Mouse (Mus musculus) limb, embryonic 11.5 days (tissue): ENCODE results near the gene Oit3. TPM values are rescaled to one million over a fixed set of nuclear protein-coding genes. Genes with fewer than 3 reads are reported as not detected.

ENCODE experiments used
- polyA plus RNA-seq: library from polyadenylated mRNA; unstranded; fragments of >200 nt; fragmentation: Nextera tagmentation; extraction: Ambion mirVana; gene quantifications from 2 replicates; pipeline ENCODE4 v1.2.1, GENCODE M21; 2014

Oit3 gene
- polyA plus RNA-seq, 1 experiment from 2014 or later, result 1.1 TPM

Other genes starting within 250 kb of the Oit3 start
- gene Sept10, start 219.9 kb downstream of the Oit3 start, polyA plus RNA-seq, result 51.8 and 56.5 TPM in 2 replicates
- 10.2 and 11.0 TPM in 2 replicates for gene Sowahc, start 219.8 kb downstream of the Oit3 start, polyA plus RNA-seq
- gene P4ha1, start 118.5 kb downstream of the Oit3 start, polyA plus RNA-seq, result 60.9 and 68.7 TPM in 2 replicates
- gene Gm10273, start 46.1 kb downstream of the Oit3 start, polyA plus RNA-seq, result 2.3 and 5.1 TPM in 2 replicates
- gene Pla2g12b, start 38.1 kb downstream of the Oit3 start, polyA plus RNA-seq, result not detected in 2 replicates
- gene Gm10322, start 174.3 kb upstream of the Oit3 start, polyA plus RNA-seq, result not detected in 2 replicates
- 34.0 and 34.8 TPM in 2 replicates for gene Mcu, start 174.9 kb upstream of the Oit3 start, polyA plus RNA-seq